Mouse (Mus musculus) kidney, embryonic 14.5 days (tissue): ENCODE measurements around the gene Trpc4ap. TPM values are rescaled to one million over a fixed set of nuclear protein-coding genes. Genes with fewer than 3 reads are reported as not detected.

Experiments
- ATAC-seq: fragments of 200-750 bp; cut with Nextera tagmentation; 2 replicates; pipeline ENCODE4 v1.8.0; 2017; ENCODE audit warnings: moderate number of reproducible peaks, mild to moderate bottlenecking, moderate TSS enrichment, moderate library complexity; ENCODE audit not compliant: low FRiP score, low TSS enrichment
- H3K27ac ChIP-seq: fragments of 300-500 bp; sonication (generic); 2 replicates; pipeline ENCODE4 v1.5.1; 2014; ENCODE audit warnings: low read depth, mild to moderate bottlenecking, low read length, moderate library complexity, mixed read lengths
- H3K27me3 ChIP-seq: fragments of 300-500 bp; sonication (generic); 2 replicates; pipeline ENCODE4 v1.6.1; 2014; ENCODE audit warnings: mild to moderate bottlenecking, low read length; ENCODE audit not compliant: control insufficient read depth, insufficient read depth
- H3K36me3 ChIP-seq: fragments of 300-500 bp; sonication (generic); 2 replicates; pipeline ENCODE4 v1.6.1; 2014; ENCODE audit warnings: low read length, mixed read lengths; ENCODE audit not compliant: control insufficient read depth, insufficient read depth
- H3K4me1 ChIP-seq: fragments of 300-500 bp; sonication (generic); 2 replicates; pipeline ENCODE4 v1.6.1; 2014; ENCODE audit warnings: low read length, mixed read lengths; ENCODE audit not compliant: control insufficient read depth, insufficient read depth
- H3K4me2 ChIP-seq: fragments of 300-500 bp; sonication (generic); replicated peaks from 2 replicates; pipeline ENCODE4 v1.6.1; 2014; ENCODE audit warnings: low read depth, mild to moderate bottlenecking, low read length
- H3K4me3 ChIP-seq: fragments of 300-500 bp; sonication (generic); 2 replicates; pipeline ENCODE4 v1.5.1; 2014; ENCODE audit warnings: mild to moderate bottlenecking, low read length
- H3K9ac ChIP-seq: fragments of 300-500 bp; sonication (generic); 2 replicates; pipeline ENCODE4 v1.6.1; 2014; ENCODE audit warnings: low read depth, mild to moderate bottlenecking, low read length, moderate library complexity
- H3K9me3 ChIP-seq: fragments of 300-500 bp; sonication (generic); 2 replicates; pipeline ENCODE4 v1.6.1; 2016; ENCODE audit warnings: low read length; ENCODE audit not compliant: control insufficient read depth
- WGBS: fragments of 180-500 bp; shearing (Covaris S2); extraction: QIAGEN DNeasy Blood & Tissue Kit; methylation state at CpG from one replicate; pipeline ENCODE4 v1.1.7; 2014; 5-methylcytosine and 5-hydroxymethylcytosine counted together
- polyA plus RNA-seq: library from polyadenylated mRNA; unstranded; fragments of >200 nt; fragmentation: Nextera tagmentation; extraction: Ambion mirVana; gene quantifications from 2 replicates; pipeline ENCODE4 v1.2.1, GENCODE M21; 2014

The Trpc4ap gene
- polyA plus RNA-seq, 1 experiment from 2014 or later, result 134 TPM

DNA sequence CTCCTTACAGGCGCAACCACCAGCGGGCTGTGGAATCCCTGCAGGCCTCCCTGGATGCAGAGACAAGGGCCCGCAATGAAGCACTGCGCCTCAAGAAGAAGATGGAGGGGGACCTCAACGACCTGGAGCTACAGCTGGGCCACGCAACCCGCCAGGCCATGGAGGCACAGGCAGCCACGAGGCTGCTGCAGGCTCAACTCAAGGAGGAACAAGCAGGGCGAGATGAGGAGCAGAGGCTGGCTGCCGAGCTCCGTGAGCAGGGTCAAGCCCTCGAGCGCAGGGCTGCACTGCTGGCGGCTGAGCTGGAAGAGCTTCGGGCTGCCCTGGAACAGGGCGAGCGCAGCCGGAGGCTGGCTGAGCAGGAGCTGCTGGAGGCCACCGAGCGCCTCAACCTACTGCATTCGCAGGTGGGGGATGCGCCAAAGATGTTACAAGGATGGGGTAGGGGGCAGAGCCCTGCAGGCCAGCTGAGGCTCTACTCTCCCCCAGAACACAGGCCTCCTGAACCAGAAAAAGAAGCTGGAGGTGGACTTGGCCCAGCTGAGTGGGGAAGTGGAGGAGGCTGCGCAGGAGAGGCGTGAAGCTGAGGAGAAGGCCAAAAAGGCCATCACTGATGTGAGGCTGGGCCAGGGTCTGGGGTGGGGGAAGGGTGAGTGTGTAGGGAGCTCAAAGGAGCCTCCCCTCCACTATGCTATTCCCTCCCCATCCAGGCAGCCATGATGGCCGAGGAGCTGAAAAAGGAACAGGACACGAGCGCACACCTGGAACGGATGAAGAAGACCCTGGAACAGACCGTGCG is 59.8 kb downstream of the Trpc4ap start:
- no peaks in the 10 kb centered on the region for H3K9me3 ChIP-seq
- peaks cover 43% of the 10 kb centered on the region for H3K36me3 ChIP-seq
- 70% methylated on average over 30 of the region's 30 CpGs for WGBS
- H3K27ac ChIP-seq, result no peak overlapping the region
- H3K4me3 ChIP-seq, result no peak overlapping the region
- H3K4me2 ChIP-seq, result no peak overlapping the region
- H3K4me1 ChIP-seq, result peaks cover 18% of the 10 kb centered on the region; the same call in 1 of the 2 replicates
- H3K9ac ChIP-seq, result no peak overlapping the region
- peak; percentile 11; the same call in 1 of the 2 replicates for ATAC-seq
- H3K27me3 ChIP-seq, result peaks cover 40% of the 10 kb centered on the region

DNA sequence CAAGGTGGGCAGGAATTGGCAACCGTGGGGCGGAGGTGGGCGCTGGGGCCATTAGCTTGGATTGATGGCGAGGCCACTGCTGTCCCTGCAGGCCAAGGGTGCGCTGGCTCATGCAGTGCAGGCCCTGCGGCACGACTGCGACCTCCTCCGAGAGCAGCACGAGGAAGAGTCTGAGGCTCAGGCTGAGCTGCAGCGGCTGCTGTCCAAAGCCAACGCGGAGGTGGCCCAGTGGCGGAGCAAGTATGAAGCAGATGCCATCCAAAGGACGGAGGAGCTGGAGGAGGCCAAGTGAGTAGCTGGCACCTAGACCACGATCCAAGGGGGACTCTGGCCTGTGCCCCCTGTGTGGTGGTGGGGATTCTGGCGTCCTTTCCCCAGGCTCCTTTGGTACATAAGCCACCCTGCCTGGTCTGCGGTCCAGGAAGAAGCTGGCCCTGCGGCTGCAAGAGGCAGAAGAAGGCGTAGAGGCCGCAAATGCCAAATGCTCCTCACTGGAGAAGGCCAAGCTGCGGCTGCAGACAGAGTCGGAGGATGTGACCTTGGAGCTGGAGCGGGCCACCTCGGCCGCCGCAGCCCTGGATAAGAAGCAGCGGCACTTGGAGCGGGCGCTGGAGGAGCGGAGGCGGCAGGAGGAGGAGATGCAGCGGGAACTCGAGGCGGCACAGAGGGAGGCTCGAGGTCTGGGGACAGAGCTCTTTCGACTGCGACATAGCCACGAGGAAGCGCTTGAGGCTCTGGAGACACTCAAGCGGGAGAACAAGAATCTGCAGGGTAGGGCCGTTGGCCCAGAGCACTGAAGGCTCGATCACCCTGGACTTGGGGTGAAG is 61.4 kb downstream of the Trpc4ap start:
- Histone ChIP-seq H3K9me3 (no peaks in the 10 kb centered on the region), H3K36me3 (peaks cover 27% of the 10 kb centered on the region), H3K27me3 (peaks cover 47% of the 10 kb centered on the region), H3K4me2 (no peak overlapping the region), H3K4me3 (no peak overlapping the region), H3K27ac (no peak overlapping the region), H3K4me1 (peaks cover 18% of the 10 kb centered on the region; the same call in 1 of the 2 replicates), H3K9ac (no peak overlapping the region)
- 27% methylated on average over 43 of the region's 43 CpGs for WGBS
- no peak for ATAC-seq

DNA sequence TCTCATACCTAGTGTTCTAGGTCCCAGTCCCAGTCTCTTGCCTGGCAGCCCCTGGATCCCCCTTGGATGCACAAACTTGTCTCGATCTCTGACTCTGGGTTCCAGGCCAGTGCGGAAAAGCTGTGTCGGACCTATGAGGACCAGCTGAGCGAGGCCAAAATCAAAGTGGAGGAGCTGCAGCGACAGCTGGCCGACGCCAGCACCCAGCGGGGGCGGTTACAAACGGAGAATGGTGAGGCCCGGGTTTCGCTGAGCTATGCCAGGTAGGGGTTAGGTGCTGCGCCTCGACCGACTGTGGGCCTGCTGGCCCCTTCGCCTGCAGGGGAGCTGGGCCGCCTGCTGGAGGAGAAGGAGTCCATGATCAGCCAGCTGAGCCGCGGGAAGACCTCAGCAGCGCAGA is 62.0 kb downstream of the Trpc4ap start:
- Histone ChIP-seq H3K36me3 (peaks cover 21% of the 10 kb centered on the region), H3K27ac (no peak overlapping the region), H3K9me3 (no peaks in the 10 kb centered on the region), H3K4me1 (peaks cover 18% of the 10 kb centered on the region; the same call in 1 of the 2 replicates), H3K9ac (no peak overlapping the region), H3K4me2 (no peak overlapping the region), H3K4me3 (no peak overlapping the region), H3K27me3 (peaks cover 47% of the 10 kb centered on the region)
- ATAC-seq, result no peak
- 32% methylated on average over 20 of the region's 20 CpGs for WGBS

- peak overlapping the region; percentile 70 for H3K4me2 ChIP-seq
- no peaks in the 10 kb centered on the region for H3K9me3 ChIP-seq
- 2% methylated on average over 34 of the region's 35 CpGs for WGBS
- peaks cover 47% of the 10 kb centered on the region for H3K27me3 ChIP-seq
- peak overlapping the region; percentile 47 for H3K9ac ChIP-seq
- peak overlapping the region; percentile 34 for H3K4me3 ChIP-seq
- H3K4me1 ChIP-seq, result peaks cover 18% of the 10 kb centered on the region; the same call in 1 of the 2 replicates
- H3K27ac ChIP-seq, result no peak overlapping the region
- peak; percentile 42 for ATAC-seq
- H3K36me3 ChIP-seq, result peaks cover 12% of the 10 kb centered on the region
Measured at GRCm38 (mm10) chr2:155629231-155629661, 62.9 kb downstream of the Trpc4ap start.

GRCm38 (mm10) chr2:155628519-155628918 is 63.7 kb downstream of the Trpc4ap start:
- peaks cover 18% of the 10 kb centered on the region; the same call in 1 of the 2 replicates for H3K4me1 ChIP-seq
- H3K4me3 ChIP-seq, result no peak overlapping the region
- H3K36me3 ChIP-seq, result peaks cover 6% of the 10 kb centered on the region; the same call in 1 of the 2 replicates
- no peak overlapping the region for H3K9ac ChIP-seq
- 84% methylated on average over 13 of the region's 13 CpGs for WGBS
- no peak overlapping the region for H3K4me2 ChIP-seq
- ATAC-seq, result no peak
- H3K9me3 ChIP-seq, result no peaks in the 10 kb centered on the region
- peaks cover 47% of the 10 kb centered on the region for H3K27me3 ChIP-seq
- H3K27ac ChIP-seq, result no peak overlapping the region

DNA sequence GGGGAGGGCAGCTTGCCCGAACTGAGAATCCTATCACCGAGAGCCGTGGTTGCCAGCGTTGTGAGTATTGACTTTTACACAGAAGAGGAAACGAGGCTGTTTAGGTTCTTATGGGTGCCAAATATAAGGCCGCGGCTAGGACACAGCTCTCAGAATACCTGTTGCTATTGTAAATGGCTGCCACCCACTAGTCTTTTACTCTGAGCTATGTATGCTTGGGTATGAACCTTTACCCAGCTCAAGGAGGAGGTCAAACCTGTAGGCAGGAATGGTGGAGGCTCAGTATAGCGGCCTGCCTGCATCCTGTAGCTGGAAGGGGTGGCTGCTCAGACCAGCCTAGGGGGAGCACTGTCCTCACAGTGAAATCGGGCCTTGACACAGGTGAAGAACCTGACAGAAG is 64.1 kb downstream of the Trpc4ap start:
- H3K9me3 ChIP-seq, result no peaks in the 10 kb centered on the region
- no peak overlapping the region for H3K4me3 ChIP-seq
- no peak overlapping the region for H3K9ac ChIP-seq
- peaks cover 47% of the 10 kb centered on the region for H3K27me3 ChIP-seq
- H3K4me2 ChIP-seq, result no peak overlapping the region
- WGBS, result 87% methylated on average over 9 of the region's 9 CpGs
- peaks cover 18% of the 10 kb centered on the region; the same call in 1 of the 2 replicates for H3K4me1 ChIP-seq
- no peak for ATAC-seq
- 0 out of 2 replicates have a peak, but pooled peaks cover 2% of the 10 kb centered on the region for H3K36me3 ChIP-seq
- no peak overlapping the region for H3K27ac ChIP-seq

DNA sequence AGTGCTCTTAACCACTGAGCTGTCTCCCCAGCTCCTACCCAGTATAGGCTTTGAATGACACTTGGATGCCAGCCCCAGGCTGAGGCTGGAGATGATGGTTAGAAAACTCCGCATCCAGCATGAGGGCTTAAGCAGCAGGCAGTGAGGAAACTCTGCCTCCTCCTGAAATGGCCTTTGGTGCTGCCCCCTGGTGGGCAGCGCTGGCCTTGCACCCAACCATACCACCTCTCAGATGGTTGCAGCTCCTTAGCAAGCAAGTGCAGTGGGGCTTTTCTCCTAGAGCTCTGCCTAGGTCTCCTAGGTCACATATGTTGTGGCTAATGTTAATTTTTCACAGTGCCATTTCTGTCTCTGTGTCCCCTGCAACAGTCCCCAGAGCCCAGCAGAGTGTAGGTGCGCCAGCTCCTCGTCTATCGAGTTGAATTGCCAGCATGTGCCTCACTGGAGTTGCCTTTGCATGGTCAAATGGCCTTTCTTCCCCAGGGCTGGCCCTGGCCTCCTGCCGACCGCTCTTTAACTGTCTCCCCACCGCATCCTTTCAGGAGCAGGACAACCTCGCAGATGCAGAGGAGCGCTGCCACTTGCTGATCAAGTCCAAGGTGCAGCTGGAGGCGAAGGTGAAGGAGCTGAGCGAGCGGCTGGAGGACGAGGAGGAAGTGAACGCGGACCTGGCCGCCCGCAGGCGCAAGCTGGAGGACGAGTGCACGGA is 65.0 kb downstream of the Trpc4ap start:
- H3K4me2 ChIP-seq, result no peak overlapping the region
- no peak for ATAC-seq
- H3K4me1 ChIP-seq, result peaks cover 18% of the 10 kb centered on the region; the same call in 1 of the 2 replicates
- no peaks in the 10 kb centered on the region for H3K36me3 ChIP-seq
- H3K9ac ChIP-seq, result no peak overlapping the region
- no peaks in the 10 kb centered on the region for H3K9me3 ChIP-seq
- H3K27me3 ChIP-seq, result peaks cover 46% of the 10 kb centered on the region
- H3K27ac ChIP-seq, result no peak overlapping the region
- 46% methylated on average over 21 of the region's 21 CpGs for WGBS
- no peak overlapping the region for H3K4me3 ChIP-seq

- Histone ChIP-seq H3K36me3 (no peaks in the 10 kb centered on the region), H3K9ac (no peak overlapping the region), H3K4me2 (no peak overlapping the region), H3K9me3 (no peaks in the 10 kb centered on the region), H3K27me3 (peaks cover 42% of the 10 kb centered on the region), H3K4me1 (peaks cover 18% of the 10 kb centered on the region; the same call in 1 of the 2 replicates), H3K27ac (no peak overlapping the region), H3K4me3 (no peak overlapping the region)
- ATAC-seq, result no peak
- 44% methylated on average over 15 of the region's 15 CpGs for WGBS
Measured at GRCm38 (mm10) chr2:155626277-155626676, 65.9 kb downstream of the Trpc4ap start.
